Mouse (Mus musculus): Measurements from ENCODE around the gene Gnai2.
A peak's percentile ranks its signal among the peaks of the same experiment; 100 is the strongest.

The Gnai2 gene

DNA sequence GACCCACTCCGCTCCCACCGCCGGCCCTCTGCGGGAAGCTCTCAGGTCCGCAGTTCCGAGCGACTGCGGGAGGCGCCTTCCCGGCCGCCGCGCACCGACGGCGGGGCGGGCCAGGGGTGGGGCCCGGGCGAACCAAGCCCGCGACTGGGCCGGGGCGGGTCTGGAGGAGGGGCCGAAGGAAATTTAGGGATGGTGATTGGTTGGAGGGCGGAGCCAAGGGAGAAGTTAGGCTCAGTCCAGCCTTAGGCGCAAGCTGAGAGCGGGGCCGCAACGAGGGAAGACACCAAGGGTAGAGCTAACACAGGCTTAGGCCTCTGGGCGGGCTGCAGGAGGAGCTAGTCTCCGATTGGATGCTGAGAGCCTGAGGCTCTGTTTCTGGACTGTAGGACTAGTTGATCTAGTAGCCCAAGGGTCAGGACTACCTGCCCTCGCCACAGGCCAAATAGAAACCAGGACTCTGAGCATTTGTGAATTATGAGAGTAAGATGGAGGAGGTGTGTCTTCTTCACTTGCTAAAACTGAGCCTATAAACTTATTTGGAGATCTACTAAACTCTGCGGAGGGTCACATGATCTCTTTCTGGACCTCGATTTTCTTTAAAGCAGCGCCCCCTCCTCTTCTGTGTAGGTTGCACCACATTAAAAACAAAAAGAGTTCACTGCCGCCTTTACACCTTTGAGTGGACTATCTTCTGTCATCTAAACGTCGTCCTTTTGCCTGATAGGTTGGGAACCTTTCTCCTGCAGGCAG lies at the start of gene Gnai2:
TSS of gene Gnai2 (minus strand) at position 89 of the 750 bp plus-strand sequence.
- DNase-seq (ENCODE audit: low read depth): peak; percentile 95

GRCm38 (mm10) chr9:107682405-107682804 lies 47.2 kb upstream of the Gnai2 start:
- no peak for DNase-seq (ENCODE audit: low read depth)

GRCm38 (mm10) chr9:107679501-107679900 lies 44.3 kb upstream of the Gnai2 start, which contains the start of gene Gnat1:
Gene Gnat1 (minus strand): TSS chr9:107679712.
- DNase-seq (ENCODE audit: low read depth): no peak

- DNase-seq (ENCODE audit: low read depth): no peak
Measured at GRCm38 (mm10) chr9:107678861-107679260, 43.7 kb upstream of the Gnai2 start.

DNA sequence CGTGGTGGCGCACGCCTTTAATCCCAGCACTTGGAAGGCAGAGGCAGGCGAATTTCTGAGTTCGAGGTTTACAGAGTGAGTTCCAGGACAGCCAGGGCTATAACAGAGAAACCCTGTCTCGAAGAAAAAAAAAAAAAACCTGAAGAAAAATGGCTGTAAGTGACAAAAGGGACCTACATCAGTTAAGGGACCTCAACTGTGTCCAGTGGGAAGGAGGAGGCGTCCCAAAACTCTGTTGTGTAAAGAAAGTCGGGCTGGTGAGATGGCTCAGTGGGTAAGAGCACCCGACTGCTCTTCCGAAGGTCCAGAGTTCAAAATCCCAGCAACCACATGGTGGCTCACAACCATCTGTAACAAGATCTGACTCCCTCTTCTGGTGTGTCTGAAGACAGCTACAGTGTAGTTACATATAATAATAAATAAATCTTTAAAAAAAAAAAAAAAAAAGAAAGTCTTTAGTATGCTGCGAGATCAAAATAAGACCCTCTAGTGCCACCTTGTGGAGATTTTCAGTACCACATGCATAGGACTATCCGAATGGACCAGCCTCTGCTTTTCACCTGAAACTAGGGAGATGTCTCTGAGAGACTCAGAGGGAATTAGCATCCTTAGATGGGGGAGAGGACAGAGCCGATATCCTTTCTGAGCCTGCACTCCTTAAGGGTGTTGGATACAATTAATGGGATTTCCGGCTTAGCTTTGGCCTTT lies 42.8 kb upstream of the Gnai2 start:
- DNase-seq (ENCODE audit: low read depth): peak; percentile 94

GRCm38 (mm10) chr9:107677091-107677784 lies 42.1 kb upstream of the Gnai2 start:
- DNase-seq (ENCODE audit: low read depth): peak; percentile 80

DNA sequence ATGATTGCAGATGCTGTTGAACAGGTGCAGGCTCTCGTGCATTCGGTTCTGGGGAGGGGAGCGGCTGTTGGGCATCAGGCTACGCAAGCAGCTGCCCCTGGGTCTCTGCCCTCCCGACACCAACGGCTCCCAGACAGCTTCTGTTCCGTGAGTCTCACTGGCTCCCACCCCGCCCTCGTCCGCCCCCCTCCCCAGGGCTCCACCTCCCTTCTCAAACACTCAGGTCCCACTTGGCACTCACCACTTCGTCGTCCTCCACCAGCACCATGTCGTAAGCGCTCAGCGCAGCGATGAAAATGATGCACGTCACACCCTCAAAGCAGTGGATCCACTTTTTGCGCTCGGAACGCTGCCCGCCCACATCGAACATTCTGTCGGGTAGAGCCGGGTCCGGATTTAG lies 41.1 kb upstream of the Gnai2 start:
- peak; percentile 69 for DNase-seq (ENCODE audit: low read depth)

DNA sequence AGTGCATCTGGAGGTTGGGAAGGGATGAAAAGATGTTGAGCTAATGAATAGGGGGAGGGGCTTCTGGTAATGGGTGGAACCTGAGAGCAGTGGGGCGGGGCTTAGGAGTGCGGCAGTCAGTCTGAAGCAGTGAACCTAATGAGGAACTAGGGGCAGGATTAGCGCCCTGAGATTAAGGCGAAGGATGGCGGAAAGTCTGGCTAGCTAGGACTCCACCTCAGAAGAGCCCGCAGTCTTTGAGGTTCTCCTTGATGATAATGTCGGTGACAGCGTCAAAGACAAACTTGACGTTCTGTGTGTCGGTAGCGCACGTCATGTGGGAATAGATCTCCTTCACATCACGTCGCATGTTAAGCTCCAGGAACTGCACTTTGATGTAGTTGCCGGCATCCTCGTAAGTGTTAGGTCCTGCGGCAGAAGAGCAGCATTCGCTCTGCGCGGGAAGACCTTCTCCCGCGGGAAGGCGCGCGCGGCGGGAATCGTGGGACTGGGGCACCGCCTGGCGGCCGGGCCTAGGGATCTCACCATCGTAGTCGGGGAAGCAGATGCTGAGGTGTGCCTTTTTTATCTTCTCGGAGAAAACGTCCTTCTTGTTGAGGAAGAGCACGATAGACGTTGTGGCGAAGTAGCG lies 40.6 kb upstream of the Gnai2 start:
- DNase-seq (ENCODE audit: low read depth): peak; percentile 89

DNA sequence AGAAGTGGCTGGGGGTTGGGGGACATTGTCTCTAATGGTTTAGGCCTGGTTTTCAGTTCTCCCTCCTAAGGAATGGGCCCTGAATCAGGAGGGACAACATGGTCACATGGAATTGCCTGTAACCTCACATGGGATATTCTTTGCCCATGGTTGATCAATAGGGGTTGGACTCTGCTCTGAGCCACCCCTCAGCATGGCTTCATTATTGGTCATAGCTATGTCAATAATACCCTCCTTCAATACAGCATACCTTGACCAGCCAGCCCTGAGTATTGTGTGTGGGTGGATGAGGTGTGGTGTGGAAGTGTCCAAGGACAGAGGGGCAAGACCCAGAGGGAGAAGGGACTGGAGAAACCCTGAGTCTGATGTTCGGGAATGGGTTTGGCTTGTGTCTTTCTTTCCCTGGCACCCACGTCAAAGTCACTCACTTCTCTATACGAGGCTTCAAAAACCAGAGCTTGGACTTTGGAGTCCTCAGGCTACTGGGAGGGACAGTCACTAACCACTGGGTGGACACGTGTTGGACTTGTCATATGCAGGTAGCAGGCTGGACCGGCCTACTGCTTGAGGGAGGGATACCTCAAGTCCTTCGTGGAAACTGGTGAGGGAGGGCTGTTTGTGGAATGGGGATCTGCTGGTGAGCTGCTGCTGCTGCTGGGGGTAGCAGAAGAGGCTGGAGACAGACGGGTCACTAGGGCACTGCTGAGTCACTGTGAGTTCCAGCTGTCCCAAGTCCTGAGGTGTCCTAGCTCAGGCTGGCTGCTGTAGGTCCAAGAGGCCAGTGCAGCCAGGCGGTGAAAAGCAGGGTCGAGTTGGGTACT lies 39.7 kb upstream of the Gnai2 start:
- no peak for DNase-seq (ENCODE audit: low read depth)

DNA sequence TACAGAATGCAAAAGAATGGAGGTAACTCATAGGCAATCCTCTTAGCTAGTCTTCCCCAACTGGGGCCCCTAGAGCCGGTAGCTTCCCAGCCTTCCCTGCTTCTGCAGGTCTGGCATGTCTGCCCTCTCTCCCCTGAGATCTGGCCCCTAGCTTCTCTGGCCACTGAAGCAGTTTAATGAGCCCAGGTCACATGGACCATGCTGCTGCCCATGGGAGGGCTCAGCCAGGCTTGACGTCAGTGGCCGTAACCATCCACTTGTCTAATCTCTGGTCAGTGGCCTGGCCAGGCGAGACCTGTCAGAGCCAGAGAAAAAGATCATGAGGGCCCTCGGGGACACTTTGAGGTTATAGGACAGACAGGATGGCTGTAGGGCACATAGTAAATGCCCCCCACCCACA lies 35.1 kb upstream of the Gnai2 start:
- DNase-seq (ENCODE audit: low read depth): no peak

DNA sequence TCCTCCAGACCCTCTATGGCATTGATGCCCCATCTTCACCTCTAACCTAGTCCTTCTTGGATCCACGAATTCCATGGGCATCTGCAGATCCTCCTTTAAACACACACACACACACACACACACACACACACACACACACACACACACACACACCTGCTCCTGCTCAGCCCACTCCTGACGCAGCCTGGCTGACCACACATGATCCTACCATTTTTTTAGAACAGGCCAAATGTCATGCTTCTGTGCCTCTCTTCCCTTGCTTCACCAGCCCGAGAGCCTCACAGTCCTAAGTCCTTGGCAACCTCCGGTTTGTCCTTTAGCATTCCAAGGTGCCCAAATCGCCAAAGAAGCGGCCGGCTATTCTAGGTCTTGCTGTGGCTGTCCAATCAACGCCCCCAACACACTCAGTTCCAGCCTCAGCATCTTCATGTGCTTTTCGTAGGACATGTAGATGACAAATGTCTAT lies 34.3 kb upstream of the Gnai2 start, which contains the start of gene Slc38a3:
TSS of gene Slc38a3 (minus strand) at position 51 of the 466 bp plus-strand sequence.
- DNase-seq (ENCODE audit: low read depth): no peak

DNA sequence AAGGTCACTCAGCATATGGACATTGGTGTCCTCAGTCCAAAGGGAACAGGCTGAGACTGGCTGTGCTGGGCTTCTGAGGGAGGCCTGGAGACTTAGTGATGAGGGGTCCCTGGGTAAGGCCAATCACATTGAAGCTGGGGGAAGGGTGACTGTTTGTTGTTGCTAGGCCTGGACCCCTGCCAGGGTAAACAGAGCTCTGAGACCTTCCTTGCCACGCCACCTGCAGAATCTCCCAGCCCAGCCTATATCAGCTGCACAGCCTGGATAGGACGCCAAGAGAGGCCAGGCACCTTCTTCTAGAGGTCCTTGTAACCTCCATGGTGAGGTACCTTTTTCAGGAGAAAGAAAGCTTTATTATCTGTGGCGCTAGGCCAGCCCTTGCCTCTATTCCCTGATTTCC lies 33.7 kb upstream of the Gnai2 start:
- no peak for DNase-seq (ENCODE audit: low read depth)

DNA sequence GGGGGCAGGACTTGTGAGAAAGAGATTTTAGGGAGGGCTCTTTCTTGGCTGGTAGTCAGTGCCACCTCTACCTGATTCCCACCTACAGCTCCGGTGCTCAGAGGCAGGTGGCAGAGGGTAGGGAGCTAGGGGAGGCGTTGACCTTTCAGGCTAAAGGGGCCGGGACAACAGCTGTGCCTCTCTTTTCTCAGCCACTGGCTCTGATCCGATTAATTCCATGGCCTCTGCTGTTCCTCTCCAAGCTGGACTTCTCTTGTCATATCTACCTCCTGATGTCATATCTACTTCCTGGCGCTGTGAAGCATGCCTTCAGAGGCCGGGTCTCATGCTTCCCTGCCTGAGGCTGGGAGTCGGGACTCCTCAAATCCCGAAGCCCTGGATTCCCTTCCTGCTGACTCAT lies 32.8 kb upstream of the Gnai2 start:
- no peak for DNase-seq (ENCODE audit: low read depth)

DNA sequence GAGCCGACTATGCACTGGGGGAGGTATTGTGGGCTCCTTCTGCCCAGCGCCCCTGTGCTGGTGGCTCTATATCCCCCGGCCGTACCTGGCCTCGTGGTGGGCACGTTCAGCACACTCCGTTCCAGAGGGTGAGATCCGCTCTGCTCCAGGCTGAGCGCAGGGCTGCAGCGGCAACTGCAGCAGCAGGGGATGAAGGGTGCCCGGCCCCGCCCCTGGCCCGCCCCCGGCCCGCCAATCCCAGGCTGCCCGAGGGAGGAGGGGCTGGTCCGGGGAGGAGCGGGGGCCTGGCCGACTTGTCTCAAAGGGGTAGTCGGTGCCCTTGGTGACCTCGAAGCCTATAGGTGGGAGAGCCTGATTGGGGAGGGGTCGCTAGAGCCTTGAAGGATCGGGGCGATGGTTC lies 32.1 kb upstream of the Gnai2 start:
- no peak for DNase-seq (ENCODE audit: low read depth)

DNA sequence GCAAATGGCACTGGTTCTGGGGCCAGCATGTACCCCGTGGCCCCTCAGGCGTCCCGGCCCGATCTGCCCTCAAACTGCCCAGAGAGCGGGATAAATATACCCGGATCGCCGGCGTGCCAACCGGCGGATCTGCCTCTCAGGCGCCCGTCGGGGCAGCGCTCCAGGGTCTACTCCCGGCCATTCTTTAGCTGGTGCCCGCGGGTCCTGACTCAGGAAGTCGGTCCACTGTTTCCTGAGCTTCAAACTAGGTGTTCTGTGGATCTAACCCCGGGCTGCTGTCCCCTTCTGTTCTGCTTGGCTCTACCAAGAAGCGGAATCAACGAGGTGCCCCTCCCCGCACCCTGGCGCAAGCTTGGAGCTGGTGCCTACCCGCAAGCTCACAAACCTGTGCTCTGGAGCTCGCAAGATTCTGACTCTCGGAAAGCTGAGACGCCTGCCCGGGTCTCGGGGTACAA lies 31.6 kb upstream of the Gnai2 start:
- DNase-seq (ENCODE audit: low read depth): no peak

- DNase-seq (ENCODE audit: low read depth): no peak
Measured at GRCm38 (mm10) chr9:107665308-107665707, 30.1 kb upstream of the Gnai2 start.

DNA sequence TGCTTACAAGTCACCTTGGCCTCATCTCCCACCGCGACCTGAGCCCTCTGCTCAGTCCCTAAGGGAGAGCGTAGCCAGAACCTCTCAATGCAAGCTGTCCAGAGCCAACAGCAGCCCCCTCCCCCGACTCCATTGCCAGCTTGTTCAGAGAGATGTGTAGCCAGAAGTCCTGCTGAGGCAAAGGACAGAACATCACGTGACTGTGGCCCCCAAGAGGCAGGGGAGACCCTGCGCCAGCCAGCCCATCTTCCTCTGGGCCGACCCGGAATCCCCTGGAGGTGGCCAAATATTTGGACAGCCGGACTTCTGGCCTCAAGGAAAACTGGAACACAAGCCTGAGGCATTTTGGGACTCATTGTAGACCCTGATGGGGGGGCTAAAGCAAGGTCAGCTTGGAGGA lies 28.4 kb upstream of the Gnai2 start:
- no peak for DNase-seq (ENCODE audit: low read depth)

DNA sequence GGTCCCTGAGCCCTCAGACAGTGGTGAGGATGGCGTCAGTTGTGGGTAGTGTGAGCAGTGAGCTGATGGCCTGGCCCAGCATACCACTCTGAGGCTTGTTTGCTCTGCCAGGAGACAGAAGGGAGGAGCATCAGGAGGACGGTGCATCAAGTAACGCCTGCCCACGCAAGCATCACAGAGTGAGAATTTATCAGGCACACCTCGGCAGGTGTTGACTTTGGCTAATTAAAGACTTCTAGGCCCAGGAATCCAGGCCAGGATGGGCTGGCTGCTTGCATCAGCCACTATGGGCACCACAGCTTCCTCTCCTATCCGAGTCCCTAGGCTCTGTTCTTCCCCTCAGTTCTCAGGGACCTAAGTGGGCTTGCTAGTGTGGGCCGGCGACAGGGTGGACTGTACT lies 27.2 kb upstream of the Gnai2 start:
- no peak for DNase-seq (ENCODE audit: low read depth)

DNA sequence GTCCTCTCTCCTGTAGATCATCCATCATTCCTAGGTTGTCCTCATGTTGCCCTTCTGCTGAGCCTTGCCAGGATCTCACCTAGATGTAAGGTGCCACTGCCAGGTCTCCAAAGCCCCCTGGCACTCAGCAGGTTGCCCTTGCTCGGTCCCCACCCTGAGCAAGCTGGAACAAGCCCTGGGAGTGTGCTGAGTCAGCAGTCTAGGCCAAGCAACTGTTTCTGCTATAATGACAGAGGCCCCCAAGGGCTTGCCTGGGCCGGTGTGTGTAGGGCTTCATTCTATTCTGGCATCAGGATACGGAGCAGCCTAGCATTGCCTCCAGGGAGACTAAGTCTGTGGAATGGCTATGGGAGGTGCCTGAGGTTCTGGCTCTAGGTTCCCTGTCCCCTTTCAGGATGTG lies 25.6 kb upstream of the Gnai2 start:
- DNase-seq (ENCODE audit: low read depth): no peak

DNA sequence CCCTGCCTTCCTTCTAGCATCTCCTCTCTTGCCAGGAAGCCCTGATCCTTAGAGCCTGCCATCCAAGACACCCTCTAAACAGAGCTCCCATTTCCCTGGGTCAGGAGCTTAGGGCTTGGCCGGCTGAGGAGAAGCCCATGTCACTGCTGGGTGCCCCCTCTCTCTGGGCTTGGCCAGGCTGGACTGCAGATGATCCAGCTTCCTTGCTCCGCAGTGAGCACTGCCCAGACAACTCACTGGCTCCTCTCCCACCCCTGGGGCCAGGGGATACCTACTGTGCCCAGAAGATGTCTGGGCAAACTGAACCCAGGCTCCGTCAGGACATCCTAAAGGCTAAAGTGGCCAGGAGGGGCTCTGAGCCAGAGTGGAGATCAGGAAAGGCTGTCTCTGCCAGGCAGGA lies 24.8 kb upstream of the Gnai2 start:
- no peak for DNase-seq (ENCODE audit: low read depth)

- DNase-seq (ENCODE audit: low read depth): no peak
Measured at GRCm38 (mm10) chr9:107659551-107659950, 24.4 kb upstream of the Gnai2 start.

Measured in naive thymus-derived CD4-positive, alpha-beta T cell, adult 2 months (primary cell).